Mouse (Mus musculus) spleen, adult 2 months (tissue): ENCODE measurements around the gene Calcoco1. TPM values are rescaled to one million over a fixed set of nuclear protein-coding genes. Genes with fewer than 3 reads are reported as not detected.

Experiments
- DNase-seq, 2 experiments: peaks; one replicate each; pipeline versions ENCODE4 v3.0.0 to v3.0.0-alpha.2; 2012 to 2021; ENCODE audit warnings: low spot score in 2 of 2, low read depth in 1 of 2
- H3K27ac ChIP-seq: fragments of 200-500 bp; 2 replicates; pipeline ENCODE4 v1.5.1; 2012; ENCODE audit warnings: low read length, inconsistent platforms; ENCODE audit not compliant: insufficient read depth
- H3K27me3 ChIP-seq: fragments of 200-500 bp; 2 replicates; pipeline ENCODE4 v1.6.1; 2012; ENCODE audit warnings: mild to moderate bottlenecking, moderate library complexity, low read length, inconsistent platforms; ENCODE audit not compliant: control insufficient read depth, insufficient read depth
- H3K36me3 ChIP-seq: fragments of 200-500 bp; 2 replicates; pipeline ENCODE4 v1.6.1; 2012; ENCODE audit warnings: mild to moderate bottlenecking, low read length, inconsistent platforms; ENCODE audit not compliant: control insufficient read depth, insufficient read depth
- H3K4me1 ChIP-seq: fragments of 200-500 bp; 2 replicates; pipeline ENCODE4 v1.6.1; 2011; ENCODE audit warnings: inconsistent platforms; ENCODE audit not compliant: control insufficient read depth, insufficient read depth, insufficient read length
- H3K4me3 ChIP-seq: fragments of 200-500 bp; 2 replicates; pipeline ENCODE4 v1.5.1; 2011; ENCODE audit warnings: mild to moderate bottlenecking, inconsistent platforms; ENCODE audit not compliant: insufficient read depth, insufficient read length; ENCODE audit errors: extremely low read depth
- CTCF ChIP-seq: fragments of 200-500 bp; IDR thresholded peaks from 2 replicates; pipeline ENCODE4 v1.5.1; 2011; ENCODE audit warnings: mild to moderate bottlenecking, inconsistent platforms; ENCODE audit not compliant: insufficient read depth, insufficient read length, insufficient replicate concordance; ENCODE audit errors: extremely low read depth
- POLR2A ChIP-seq: fragments of 200-500 bp; IDR thresholded peaks from 2 replicates; pipeline ENCODE4 v1.6.1; 2011; ENCODE audit warnings: low read depth, low read length, inconsistent platforms
- WGBS: fragments of 180-500 bp; shearing (Covaris S2); methylation state at CpG from one replicate; pipeline ENCODE4 v1.1.7; 2018; 5-methylcytosine and 5-hydroxymethylcytosine counted together
- polyA plus RNA-seq: library from polyadenylated mRNA; depleted of rRNA; stranded (reverse); fragments of >200 nt; gene quantifications from 2 replicates; pipeline ENCODE4 v1.2.3, GENCODE M21; 2012

Gene Calcoco1
- polyA plus RNA-seq, 1 experiment = 34.9 TPM

DNA sequence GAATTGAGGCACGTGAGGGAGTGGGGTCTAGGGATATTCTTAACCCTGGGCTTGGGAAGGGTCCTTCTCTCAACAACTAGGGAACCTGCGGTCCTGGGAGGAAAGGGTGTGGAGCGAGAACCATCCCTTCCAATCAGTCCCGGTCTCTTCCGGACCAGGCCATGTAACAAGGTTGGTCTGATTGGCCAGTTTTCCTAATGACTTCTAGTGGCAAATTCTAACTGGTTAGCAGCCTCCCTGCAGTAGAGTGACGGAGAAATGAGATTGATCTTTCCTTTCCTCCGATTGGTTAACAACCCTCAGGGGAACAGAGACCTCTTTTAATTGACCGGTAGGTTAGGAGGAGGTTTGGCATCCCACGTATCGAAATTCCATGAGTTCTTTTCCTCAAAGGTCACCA is 48.4 kb downstream of the Calcoco1 start:
- WGBS = 45% methylated on average over 10 of the region's 10 CpGs

GRCm38 (mm10) chr15:102672215-102673071 is 49.5 kb downstream of the Calcoco1 start, which contains the start of gene Atp5g2:
TSS of gene Atp5g2 (minus strand) at chr15:102672352.
- Histone ChIP-seq H3K4me3 (peak within 1 kb of the TSS; percentile 48), H3K27me3 (peaks cover 8% of the 10 kb centered on the region), H3K27ac (peak within 1 kb of the TSS; percentile 63), H3K36me3 (no peaks in the 10 kb centered on the region), H3K4me1 (peaks cover 2% of the 10 kb centered on the region; the same call in 1 of the 2 replicates)
- peak in 1 of 2 experiments; percentile 3 for DNase-seq
- TF ChIP-seq CTCF = no peak
- no peak for TF ChIP-seq POLR2A
- 18% methylated on average over 37 of the region's 37 CpGs for WGBS

More for the DNA sequence above, 48.4 kb downstream of the Calcoco1 start:
- Histone ChIP-seq H3K36me3 (no peaks in the 10 kb centered on the region), H3K27me3 (peaks cover 8% of the 10 kb centered on the region), H3K4me3 (no peak overlapping the region), H3K4me1 (peaks cover 2% of the 10 kb centered on the region; the same call in 1 of the 2 replicates), H3K27ac (no peak overlapping the region)
- no peak for DNase-seq
- no peak for TF ChIP-seq CTCF
- no peak for TF ChIP-seq POLR2A

- WGBS = 2% methylated on average over 34 of the region's 34 CpGs
- TF ChIP-seq CTCF = no peak
- no peak for TF ChIP-seq POLR2A
- peak in 1 of 2 experiments; percentile 56 for DNase-seq
- H3K27ac ChIP-seq = peak overlapping the region; percentile 63; the same call in 1 of the 2 replicates
- peaks cover under 1% of the 10 kb centered on the region for H3K36me3 ChIP-seq
- peak overlapping the region; percentile 48 for H3K4me3 ChIP-seq
- H3K27me3 ChIP-seq = peaks cover 8% of the 10 kb centered on the region
- peaks cover 2% of the 10 kb centered on the region; the same call in 1 of the 2 replicates for H3K4me1 ChIP-seq
Measured at GRCm38 (mm10) chr15:102671721-102672214, 50.2 kb downstream of the Calcoco1 start.

- Histone ChIP-seq H3K27me3 (peaks cover 8% of the 10 kb centered on the region), H3K27ac (peak overlapping the region; percentile 87), H3K36me3 (peaks cover 2% of the 10 kb centered on the region), H3K4me1 (peaks cover 2% of the 10 kb centered on the region; the same call in 1 of the 2 replicates), H3K4me3 (peak overlapping the region; percentile 77)
- under 1% methylated on average over 52 of the region's 53 CpGs for WGBS
- peak; percentile 91 to 96 for DNase-seq
- peak; percentile 60 for TF ChIP-seq POLR2A
- TF ChIP-seq CTCF = peak; percentile 99
Measured at GRCm38 (mm10) chr15:102670767-102671575, 51.0 kb downstream of the Calcoco1 start.

- peaks cover 2% of the 10 kb centered on the region; the same call in 1 of the 2 replicates for H3K4me1 ChIP-seq
Measured at GRCm38 (mm10) chr15:102670281-102670680, 51.7 kb downstream of the Calcoco1 start.

GRCm38 (mm10) chr15:102669571-102669970 is 52.4 kb downstream of the Calcoco1 start:
- no peak overlapping the region for H3K4me3 ChIP-seq
- H3K36me3 ChIP-seq = peaks cover 5% of the 10 kb centered on the region
- 87% methylated on average over 8 of the region's 8 CpGs for WGBS
- no peak for DNase-seq
- H3K27me3 ChIP-seq = peaks cover 8% of the 10 kb centered on the region
- H3K27ac ChIP-seq = no peak overlapping the region
- TF ChIP-seq CTCF = no peak
- TF ChIP-seq POLR2A = no peak
- H3K4me1 ChIP-seq = peaks cover 2% of the 10 kb centered on the region; the same call in 1 of the 2 replicates

More at GRCm38 (mm10) chr15:102670281-102670680, 51.7 kb downstream of the Calcoco1 start:
- Histone ChIP-seq H3K36me3 (peaks cover 2% of the 10 kb centered on the region), H3K4me3 (peak overlapping the region; percentile 77), H3K27ac (peak overlapping the region; percentile 87), H3K27me3 (peaks cover 8% of the 10 kb centered on the region)
- DNase-seq = no peak
- WGBS = 5% methylated on average over 6 of the region's 6 CpGs
- TF ChIP-seq POLR2A = no peak
- no peak for TF ChIP-seq CTCF
